21 mouse cellular contexts compared by ENCODE assay signal in genomic region chr2:148623067-148623466, GRCm38 (mm10).
"Had no signal": no experiment of that assay in that cellular context is flagged by ENCODE, and none has a peak within 500 bp of the region (broad histone marks: within the 10 kb centered on the region; RNA-seq: fewer than 3 reads in every experiment).

No protein-coding gene starts in this region.

- ATAC-seq: hindbrain, postnatal 0 days; intestine, embryonic 16.5 days; liver, embryonic 12.5 days had no signal

- H3K4me2 ChIP-seq: heart, embryonic 12.5 days; hindbrain, embryonic 13.5 days; hindbrain, embryonic 15.5 days; limb, embryonic 13.5 days; limb, embryonic 15.5 days; liver, embryonic 12.5 days had no signal

- H3K27ac ChIP-seq: heart, embryonic 10.5 days; hindbrain, embryonic 13.5 days; hindbrain, embryonic 15.5 days; hindbrain, postnatal 0 days; layer of hippocampus, adult 2 months; left cerebral cortex, adult 2 months; limb, embryonic 13.5 days; limb, embryonic 15.5 days; liver, embryonic 12.5 days had no signal

- H3K4me3 ChIP-seq: heart, embryonic 10.5 days; heart, embryonic 12.5 days; hindbrain, embryonic 13.5 days; hindbrain, embryonic 15.5 days; layer of hippocampus, adult 2 months; left cerebral cortex, adult 2 months; limb, embryonic 13.5 days; limb, embryonic 15.5 days; liver, embryonic 12.5 days had no signal

- DNase-seq: gastrocnemius, postnatal 10 days; gastrocnemius, postnatal 25 days; heart, adult 18-20 months; heart, postnatal 10 days; kidney, adult 18-20 months; kidney, adult 8-10 months; kidney, postnatal 10 days; kidney, postnatal 25 days; kidney, postnatal 4 days; left cerebral cortex, postnatal 4 days had no signal

- H3K27me3 ChIP-seq: heart, embryonic 12.5 days; hindbrain, embryonic 13.5 days; hindbrain, embryonic 15.5 days; limb, embryonic 13.5 days; limb, embryonic 15.5 days; liver, embryonic 12.5 days had no signal

- H3K36me3 ChIP-seq: heart, embryonic 10.5 days; heart, embryonic 12.5 days; hindbrain, embryonic 13.5 days; hindbrain, embryonic 15.5 days; limb, embryonic 13.5 days; limb, embryonic 15.5 days; liver, embryonic 12.5 days had no signal

- H3K9ac ChIP-seq: heart, embryonic 12.5 days; hindbrain, embryonic 13.5 days; hindbrain, embryonic 15.5 days; limb, embryonic 13.5 days; limb, embryonic 15.5 days; liver, embryonic 12.5 days had no signal

- H3K4me1 ChIP-seq: heart, embryonic 10.5 days; heart, embryonic 12.5 days; hindbrain, embryonic 13.5 days; hindbrain, embryonic 15.5 days; limb, embryonic 13.5 days; limb, embryonic 15.5 days; liver, embryonic 12.5 days had no signal

- H3K9me3 ChIP-seq: heart, embryonic 10.5 days; heart, embryonic 12.5 days; hindbrain, embryonic 13.5 days; hindbrain, embryonic 15.5 days; limb, embryonic 13.5 days; limb, embryonic 15.5 days; liver, embryonic 12.5 days had no signal
